Mouse (Mus musculus) lung, postnatal 4 days (tissue): ENCODE measurements around the gene Pdlim5.
"Not testable (repeated sequence)": the region's sequence is repeated elsewhere in the genome, so short reads cannot be mapped to it uniquely, and the experiment has no call there.

Experiments used
- DNase-seq, 2 experiments: peaks; one replicate each; pipeline ENCODE4 v3.0.0; 2021

The Pdlim5 gene

DNA sequence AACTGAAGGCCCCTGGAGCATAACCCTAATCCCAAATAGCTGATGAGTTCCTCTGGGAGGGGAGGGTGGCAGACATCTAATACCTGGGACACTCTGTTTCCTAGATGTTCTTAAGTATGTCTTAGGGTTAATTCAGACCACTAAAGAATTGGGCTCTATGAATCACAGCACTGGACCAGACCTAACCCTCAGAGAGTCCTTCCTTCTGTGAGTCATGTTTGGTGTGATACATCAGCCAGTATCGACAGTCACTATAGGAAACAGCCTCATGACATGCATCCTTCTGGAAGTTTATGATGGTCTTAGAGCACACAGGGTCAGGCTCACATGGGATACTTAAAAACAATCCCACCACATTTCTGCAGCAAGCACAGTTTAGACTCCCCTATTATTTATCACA is 143.4 kb downstream of the Pdlim5 start:
- DNase-seq = no peak

- DNase-seq = no peak
Observed at GRCm38 (mm10) chr3:142249458-142249857, 146.0 kb downstream of the Pdlim5 start.

DNA sequence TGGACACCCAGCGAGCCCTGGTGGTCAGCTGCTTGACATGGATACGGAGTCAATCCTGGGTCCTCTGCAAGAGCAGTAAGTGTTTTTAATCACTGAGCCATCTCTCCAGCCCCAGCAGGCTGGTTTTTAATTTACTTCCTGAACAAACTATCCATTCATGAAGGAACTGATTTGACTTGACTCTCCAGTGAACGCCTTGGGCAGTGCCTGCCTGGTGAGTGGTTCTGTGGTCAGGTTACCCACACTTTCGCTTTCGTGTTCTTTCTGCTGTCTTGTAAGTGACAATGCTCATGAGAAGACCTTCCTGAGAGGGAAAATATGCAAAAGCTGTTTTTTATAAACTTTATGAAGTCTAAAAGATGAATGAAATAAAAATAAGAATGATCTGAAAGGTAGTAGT is 152.2 kb downstream of the Pdlim5 start:
- no peak for DNase-seq

DNA sequence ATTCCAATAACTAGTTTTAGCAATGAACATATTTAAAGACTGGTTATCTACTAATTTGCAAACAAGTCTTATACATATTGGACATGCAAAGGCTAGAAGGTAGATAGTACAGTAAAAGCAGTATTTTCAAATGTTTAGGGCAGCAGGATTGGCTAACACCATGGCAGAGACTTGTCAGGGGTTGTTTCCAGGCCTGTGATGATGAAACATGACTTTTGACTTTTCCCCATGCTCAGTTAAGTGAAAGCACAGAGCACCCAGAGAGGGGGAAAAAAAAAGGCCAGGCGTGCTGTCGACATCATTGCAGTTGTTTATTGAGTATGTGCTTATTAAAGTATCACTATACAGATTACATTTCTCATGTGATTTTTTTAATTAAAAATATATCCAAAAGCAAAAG is 156.2 kb downstream of the Pdlim5 start:
- DNase-seq = no peak

- DNase-seq = no peak
Observed at GRCm38 (mm10) chr3:142238260-142239046, 157.0 kb downstream of the Pdlim5 start.

- DNase-seq = no peak
Observed at GRCm38 (mm10) chr3:142237621-142238020, 157.9 kb downstream of the Pdlim5 start.

DNA sequence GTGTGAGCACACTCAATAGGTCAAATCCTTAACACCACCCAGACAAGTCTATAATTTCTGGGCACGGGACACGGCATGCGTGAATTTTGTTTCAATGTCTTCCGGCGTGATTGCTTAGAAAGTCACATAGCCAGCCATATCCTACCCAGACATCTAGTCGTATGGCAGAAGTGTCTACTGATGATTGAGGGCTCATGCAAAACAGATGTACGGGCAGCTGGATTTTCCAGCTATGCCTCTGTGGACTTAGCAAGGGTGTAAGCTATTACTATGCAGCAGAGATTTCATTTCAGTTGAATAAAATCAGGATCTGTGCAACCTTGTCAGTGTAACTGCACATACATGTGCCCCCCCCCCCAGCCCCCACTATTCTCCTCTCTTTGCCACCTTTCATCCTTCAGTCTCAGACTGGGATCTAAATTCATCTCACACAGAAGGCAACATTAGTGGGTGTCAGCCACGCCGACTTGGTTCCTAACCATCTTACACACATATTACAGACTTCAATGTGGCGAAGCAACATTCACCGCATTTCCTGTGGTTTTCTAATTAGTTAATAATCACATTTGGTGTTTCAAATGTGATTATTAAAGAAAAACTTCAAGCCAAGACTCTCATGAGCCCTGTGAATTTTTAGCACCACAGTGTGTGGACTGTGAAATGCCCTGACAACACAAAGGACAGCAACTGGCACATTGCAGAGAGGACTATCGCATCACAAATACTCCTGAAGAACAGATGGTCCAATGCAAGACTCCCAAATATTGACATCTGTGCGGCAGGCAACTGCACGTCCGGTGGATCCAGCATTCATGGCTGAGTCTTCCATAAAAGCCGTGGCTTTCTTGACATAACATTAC is 161.7 kb downstream of the Pdlim5 start:
- peak in 1 of 2 experiments; percentile 0 for DNase-seq

- no peak for DNase-seq
Observed at GRCm38 (mm10) chr3:142228665-142229064, 166.8 kb downstream of the Pdlim5 start.

GRCm38 (mm10) chr3:142222471-142223103 is 172.9 kb downstream of the Pdlim5 start:
- no peak for DNase-seq

DNA sequence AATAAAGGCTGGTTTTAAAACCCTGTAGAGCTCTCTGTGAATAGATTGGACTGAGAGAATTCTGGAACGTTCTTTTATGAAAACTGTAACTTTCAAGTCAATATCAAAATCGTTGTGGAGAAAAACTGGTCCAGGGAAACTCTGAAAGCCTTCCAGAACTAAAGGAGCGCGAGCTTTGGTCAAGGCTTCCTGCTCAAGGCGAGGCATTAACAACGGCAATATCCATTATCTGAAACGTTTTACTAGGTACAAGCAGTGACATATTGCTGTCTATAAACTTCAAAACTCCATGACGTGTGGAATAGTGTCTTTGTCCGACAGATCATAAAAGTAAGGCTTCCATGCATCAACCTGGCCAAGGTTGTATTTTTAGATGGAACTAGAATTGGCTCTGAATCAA is 175.6 kb downstream of the Pdlim5 start:
- no peak for DNase-seq

GRCm38 (mm10) chr3:142212821-142213220 is 182.7 kb downstream of the Pdlim5 start:
- no peak for DNase-seq

GRCm38 (mm10) chr3:142212186-142212585 is 183.3 kb downstream of the Pdlim5 start:
- no peak for DNase-seq

DNA sequence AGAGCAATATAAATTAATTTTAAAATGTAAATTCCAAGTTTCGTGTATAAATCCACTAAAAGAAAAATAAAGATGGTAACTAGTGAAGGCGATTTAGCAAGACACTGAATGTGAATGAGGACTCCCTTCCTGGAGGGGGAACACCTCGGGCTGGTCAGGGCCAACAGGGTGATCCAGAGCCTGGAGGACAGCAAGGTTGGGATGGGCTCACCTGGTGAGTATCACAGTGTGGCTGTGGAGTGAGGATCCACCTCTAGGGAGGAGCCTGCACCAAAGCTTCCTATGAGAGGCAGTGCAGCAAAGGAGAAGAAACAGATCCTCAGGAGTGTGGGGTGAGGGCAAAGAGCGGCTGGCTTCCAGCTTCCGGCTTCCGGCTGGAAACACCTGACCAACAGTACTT is 185.5 kb downstream of the Pdlim5 start:
- no peak for DNase-seq

DNA sequence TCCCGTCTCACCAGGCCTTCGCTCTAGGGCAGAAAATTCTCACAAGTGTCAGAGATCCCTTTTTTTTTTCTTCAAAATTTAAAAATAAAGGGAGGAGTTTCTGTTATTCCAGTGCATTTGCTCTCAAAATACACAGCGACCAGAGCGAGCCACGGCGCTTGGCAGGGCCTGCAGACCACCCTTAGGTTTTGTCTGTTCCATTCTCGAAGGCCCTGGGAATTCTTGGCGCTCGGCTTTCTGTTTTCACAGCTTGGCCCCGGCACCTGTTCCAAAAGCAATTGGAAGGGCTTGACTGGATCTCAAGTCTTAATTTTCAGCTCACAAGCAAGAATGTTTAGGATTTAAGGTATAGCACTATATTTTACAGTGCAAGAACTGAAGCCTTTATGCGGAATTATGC is 186.4 kb downstream of the Pdlim5 start:
- no peak for DNase-seq

DNA sequence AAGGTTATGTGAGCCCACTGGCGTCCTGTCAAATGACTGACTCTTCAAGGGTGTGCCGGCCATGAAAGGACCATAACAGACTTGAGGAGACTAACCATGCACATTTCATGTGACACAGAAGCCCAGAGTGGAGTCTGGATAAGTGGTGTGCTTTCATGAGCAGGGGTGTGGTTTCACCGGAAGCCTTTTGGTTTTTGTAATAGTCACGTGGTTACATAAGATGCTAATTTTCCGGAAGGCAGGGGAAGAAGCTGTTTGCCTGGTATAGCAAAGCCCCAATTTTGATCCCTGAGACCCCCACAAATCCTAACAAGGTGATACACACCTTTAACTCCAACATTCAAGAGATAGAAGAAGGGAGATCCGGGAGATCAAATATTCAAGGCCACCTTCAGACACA is 188.0 kb downstream of the Pdlim5 start:
- no peak for DNase-seq

GRCm38 (mm10) chr3:142206316-142206715 is 189.2 kb downstream of the Pdlim5 start:
- no peak for DNase-seq

DNA sequence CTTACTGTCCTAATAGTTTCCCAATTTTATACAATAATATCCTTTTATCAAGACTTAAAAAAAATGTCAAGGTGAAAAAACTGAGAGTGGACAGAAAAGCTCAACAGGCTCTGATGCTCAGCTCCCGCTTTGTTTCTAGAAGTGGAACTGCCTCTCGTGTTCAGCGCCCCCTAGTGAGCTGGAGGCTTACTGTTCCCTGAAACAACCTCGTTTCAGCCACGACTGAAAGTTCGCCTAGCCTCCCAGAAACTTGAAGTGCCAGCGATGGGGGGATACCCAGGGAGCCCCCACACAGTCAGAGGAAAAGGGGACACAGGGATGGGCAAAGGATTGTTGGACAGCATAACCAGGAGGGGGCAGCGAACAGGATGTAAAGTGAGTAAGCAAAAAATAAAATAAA is 199.4 kb downstream of the Pdlim5 start:
- no peak for DNase-seq

DNA sequence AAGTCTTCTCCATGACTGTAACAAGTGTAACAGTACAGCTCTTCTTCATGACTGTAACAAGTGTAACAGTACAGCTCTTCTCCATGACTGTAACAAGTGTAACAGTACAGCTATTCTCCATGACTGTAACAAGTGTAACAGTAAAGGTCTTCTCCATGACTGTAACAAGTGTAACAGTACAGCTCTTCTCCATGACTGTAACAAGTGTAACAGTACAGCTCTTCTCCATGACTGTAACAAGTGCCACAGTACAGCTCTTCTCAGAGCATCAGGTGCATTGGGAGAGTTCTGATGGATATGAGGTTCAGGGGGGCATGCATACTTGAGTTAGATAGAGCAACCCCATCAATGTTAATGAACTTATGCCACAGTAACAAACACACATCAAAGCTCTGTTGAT is 203.9 kb downstream of the Pdlim5 start:
- DNase-seq = not testable (repeated sequence)
